Mouse (Mus musculus) ovary, postnatal 10 days (tissue): ENCODE results near the gene F10.

Experiments used
- DNase-seq: peaks from one replicate; pipeline ENCODE4 v3.0.0; 2022; ENCODE audit warnings: low spot score

F10 gene

DNA sequence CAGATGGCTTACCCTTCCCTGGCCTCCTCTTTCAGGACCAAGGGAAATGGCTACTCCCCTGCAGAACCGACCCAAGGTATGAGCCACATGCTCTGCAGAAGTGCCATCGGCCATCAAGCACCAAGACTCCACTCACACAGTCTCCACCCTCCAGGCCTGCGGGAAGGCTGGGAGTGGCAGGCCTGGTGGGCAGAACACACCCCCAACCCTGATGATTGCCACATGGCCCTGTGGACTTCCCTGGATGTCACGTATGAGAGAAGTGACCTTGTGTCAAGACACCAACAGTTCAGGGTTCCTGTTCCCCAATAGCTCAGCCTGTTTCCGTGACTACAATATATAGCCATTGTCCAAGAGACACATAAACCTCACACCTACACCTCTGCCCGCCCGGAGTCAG lies at the start of gene F10:
Gene F10 (plus strand): TSS at position 294 of the 400 bp plus-strand sequence.
- DNase-seq, result no peak

DNA sequence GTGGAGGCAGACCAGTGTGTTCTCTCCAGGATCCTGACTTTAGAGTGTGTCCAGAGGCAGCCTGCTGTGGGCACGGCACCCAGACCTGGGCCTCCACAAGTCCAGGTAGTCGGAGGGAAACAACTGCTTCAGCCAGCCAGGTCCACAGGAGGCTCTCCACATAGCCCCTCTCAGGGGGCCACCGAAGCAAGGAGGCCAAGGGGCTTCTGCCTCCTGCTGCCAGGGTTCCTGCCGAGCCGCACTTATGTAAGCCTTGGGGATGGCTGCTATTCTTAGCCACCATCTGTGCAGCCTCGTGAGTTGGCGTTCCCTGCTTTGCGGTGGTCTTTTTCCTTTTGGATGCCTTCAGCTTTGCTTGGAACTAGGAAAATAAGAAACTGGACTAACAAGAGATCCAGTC lies 49.5 kb upstream of the F10 start:
- DNase-seq, result no peak

DNA sequence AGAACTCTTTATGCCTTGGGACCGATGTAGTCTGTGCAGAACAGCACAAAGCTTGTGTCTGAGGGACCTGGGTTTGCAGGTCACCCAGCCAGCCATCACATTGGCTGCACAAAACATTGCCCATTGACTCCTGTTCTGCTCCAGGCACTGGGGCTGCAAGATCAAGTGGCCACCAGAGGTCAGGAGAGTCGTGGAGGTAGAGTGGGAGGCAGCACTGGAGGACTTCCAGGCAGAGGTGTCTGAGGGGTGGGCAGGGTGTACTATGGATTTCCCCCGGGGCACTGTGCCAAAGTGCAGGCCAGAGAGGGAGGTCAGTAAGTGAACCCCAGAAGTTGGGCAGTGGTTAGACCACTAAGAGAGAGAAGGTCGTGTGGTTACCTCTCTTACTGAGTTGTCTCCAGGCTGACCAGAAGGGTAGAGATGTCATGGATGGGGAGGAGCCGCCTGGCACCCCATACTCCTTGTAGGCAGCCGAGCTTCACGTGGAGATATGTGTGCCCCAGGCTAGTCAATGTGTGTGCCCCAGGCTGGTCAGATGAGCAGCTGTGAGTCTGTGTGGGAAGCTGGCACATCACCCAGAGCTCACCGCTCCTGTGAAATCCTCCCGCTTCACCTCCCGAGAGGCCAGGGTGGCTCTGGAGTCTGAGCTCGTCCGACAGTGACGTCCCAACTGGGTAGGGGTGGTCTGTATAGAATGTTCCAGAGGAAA lies 48.2 kb upstream of the F10 start:
- DNase-seq, result no peak

DNA sequence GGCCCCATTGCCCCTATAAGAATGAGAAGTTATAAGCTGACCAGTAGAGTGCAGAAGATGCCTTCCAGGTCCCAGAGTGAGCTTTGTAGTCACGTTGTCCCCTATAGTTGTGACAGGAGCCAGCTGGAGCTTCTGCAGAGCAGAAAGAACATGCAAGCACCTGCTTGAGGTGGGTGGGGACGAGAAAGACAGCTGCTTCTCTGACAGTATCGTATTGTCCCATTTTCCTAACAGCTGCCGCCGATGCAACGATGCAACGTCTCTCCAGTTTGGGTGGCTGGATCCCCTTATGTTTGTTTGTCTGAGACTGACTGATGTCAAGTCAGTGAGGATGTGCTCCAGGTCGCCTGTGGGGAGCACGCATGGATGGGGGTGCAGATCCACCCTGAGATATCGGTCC lies 45.7 kb upstream of the F10 start:
- no peak for DNase-seq

DNA sequence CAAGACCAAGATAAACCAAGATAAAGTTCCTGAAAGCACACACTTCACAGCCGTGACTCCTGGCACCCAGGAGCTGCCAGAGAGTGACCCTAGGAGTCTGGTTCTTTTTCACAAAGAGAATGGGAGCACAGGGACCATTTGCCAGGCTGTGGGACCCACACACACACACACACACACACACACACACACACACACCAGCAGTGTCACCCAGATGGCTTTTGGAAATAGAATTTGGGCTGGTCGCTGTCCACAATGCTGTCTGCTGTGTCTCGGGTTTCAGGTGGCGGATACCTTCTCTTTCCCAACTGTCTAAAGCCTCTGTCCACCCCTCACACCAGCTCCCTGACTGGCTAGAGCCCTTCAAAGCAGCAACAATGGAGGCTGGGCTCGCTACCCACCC lies 42.6 kb upstream of the F10 start:
- no peak for DNase-seq

DNA sequence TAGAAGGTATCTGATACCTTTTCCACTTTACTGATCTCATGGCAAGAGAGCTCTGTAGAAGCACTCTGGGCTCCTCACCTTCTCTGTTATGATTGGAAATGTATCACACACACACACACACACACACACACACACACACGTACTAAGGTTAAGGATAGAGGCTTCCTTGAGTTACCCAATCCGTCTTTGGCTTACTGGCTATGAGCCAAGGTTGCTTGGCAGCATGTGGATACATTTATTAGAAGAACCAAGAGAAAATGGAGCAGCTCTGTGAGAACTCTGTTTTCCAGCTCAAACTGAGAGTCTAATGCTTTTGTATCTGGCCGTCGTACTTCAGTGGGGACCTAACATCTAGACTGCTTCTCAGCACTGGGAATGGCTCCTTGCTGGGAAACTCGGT lies 41.6 kb upstream of the F10 start:
- no peak for DNase-seq

DNA sequence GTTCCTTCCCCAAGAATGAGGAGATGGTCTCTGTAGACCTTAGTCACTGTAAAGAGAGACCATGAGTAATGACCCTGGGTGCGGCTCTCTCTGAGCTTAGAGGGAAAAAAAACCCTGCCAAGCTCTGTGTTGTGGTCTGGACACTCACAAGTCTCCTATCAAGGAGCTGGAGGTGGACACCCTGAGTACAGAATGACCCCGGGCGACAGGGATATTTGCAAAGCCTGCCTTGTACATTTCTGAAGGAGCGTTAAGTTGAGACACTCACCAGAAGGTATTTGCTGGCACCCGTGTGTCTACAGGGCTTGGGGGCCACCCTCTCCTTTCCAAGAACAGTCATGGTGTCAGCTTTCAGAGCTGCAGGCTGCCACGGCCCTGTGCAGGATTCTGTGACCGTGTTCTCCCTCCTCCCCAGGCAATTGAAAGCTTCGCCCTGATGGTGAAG lies 40.3 kb upstream of the F10 start:
- no peak for DNase-seq

DNA sequence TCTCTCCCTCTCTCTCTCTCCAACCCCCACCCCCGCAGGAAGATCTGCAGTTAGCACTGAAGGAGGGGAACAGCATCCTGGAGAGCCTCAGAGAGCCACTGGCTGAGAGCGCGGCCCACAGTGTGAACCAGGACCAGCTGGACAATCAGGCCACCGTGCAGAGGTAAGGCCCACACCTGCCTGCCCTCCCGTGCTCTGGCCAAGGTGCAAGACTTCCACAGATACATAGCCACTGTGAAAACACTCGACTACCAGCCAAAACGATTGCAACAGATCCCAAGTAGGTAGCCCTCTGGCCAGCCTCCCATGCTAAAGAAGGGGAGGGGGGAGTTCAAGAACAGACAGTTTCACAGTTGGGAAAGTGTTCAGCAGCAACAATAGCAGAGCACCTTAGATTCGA lies 38.8 kb upstream of the F10 start:
- DNase-seq, result no peak

DNA sequence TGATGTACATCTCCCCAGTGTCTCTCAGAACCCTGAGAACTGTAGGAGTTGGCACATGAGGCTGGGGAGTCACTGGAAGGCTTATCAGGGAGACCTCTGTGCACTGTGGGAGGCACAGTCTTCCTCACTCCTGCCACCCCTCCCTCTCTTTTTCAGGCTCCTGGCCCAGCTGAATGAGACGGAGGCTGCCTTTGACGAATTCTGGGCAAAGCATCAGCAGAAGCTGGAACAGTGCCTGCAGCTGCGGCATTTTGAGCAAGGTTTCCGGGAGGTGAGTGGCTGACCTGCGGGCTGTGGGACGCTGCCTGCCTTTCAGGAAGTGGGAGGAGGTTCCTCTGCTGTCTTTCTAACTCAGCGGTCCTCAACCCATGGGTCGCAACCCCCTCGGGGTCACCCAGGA lies 37.3 kb upstream of the F10 start:
- DNase-seq, result no peak

DNA sequence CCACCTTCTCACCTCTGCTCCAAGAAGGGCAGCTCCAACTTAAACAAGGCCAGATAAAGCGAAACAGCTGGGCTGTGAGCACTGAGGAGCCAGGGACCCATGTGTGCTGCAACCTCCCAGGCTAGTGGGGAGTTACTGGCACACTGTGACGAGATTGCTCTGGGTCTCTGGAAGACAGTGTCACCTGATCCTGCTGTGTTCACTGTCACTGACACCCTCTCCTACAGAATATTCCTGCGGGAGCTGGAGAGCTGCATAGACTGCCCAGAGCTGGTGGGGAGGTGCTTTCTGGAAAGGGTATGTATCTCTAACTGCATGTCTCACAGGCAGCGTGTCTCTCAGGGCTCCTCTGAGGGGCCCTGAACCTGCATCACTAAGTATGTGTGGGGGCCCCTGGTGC lies 29.6 kb upstream of the F10 start:
- no peak for DNase-seq

DNA sequence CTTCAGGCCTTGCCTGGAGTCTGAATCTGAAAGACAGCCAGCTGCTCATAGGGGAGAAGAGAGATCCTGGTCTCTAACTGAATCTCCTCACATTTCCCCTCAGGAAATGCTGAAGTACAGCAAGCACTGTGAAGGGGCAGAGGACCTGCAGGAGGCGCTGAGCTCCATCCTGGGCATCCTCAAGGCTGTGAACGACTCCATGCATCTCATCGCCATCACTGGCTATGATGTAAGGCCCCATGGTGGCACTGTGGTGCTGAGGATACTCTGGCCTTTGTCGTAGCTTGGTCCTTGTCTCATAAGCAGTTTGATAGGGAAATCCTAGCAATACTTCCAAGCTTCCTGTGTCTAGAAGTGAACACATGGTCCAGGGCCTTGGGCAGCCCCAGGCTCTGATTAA lies 26.8 kb upstream of the F10 start:
- no peak for DNase-seq

DNA sequence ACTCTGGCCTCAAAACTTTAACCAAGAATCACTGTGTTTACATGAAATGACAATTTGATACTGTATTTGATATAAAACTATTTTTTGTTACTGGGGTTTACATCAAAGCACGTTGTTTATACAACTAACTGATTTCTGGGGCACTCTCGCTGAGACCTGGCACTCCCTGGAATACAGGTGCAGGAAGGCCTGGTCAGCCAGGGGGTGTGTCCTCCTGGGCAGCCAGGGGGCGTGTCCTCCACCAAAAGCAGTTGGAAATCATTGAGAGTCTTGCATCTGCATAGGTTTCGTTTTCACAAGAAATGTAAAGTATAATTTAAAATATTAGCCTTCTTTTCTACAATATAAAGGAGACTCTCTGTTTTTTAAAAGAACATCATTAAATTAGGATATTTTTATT lies 17.5 kb upstream of the F10 start:
- no peak for DNase-seq

DNA sequence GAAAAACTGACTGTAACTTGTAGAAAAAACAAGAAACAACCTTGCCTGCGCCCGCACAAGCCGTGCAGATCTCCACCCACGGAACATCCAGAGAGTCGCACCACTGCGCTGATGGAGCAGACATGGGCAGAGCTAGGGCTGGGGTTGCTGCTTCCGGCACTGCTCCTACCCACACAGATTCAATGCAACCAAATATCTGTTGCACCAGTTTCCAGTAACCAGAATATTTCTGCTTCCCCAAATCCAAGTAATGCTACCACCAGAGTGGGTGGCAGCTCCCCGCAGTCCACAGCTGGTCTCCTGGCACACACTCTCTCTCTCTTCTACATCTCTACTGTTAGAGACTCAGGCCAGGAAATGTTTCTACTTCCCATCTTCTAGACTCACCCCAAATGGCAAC lies 15.3 kb upstream of the F10 start:
- DNase-seq, result no peak

DNA sequence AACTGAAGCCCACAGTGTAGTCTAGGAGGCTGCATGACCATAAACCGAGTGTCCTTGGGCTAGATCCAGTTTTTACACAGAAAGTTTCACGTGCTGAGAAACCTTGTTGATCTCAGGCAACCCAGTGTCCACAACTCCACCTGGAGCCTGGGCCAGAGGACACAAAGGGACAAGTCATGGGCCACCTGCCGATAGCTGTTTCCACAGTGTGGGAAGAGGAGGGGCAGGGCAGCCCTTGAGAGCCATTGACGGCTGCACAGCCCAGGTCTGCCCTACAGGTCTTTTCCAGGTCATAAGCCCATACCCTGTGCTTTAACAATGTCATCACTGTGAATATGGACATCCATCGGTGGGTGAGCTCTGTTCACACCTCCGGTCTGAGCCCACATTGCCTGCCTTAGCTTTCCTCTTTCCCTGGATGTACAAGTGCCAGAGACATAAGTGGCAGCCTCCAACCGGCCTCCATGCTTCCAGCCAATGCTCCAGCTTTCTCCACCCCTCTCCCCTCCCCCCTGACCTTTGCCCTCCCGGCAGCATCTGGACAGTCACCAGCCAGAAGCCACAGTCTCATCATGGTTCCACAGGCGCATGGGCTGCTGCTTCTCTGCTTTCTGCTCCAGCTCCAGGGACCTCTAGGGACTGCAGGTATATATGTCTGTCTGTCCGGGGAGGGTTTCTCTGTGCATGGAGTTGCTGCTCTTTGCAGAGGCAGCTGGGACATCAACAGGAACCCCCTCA lies 11.5 kb upstream of the F10 start, which contains the start of gene F7:
Gene F7 (plus strand): TSS at position 548 of the 738 bp plus-strand sequence.
- DNase-seq, result no peak

DNA sequence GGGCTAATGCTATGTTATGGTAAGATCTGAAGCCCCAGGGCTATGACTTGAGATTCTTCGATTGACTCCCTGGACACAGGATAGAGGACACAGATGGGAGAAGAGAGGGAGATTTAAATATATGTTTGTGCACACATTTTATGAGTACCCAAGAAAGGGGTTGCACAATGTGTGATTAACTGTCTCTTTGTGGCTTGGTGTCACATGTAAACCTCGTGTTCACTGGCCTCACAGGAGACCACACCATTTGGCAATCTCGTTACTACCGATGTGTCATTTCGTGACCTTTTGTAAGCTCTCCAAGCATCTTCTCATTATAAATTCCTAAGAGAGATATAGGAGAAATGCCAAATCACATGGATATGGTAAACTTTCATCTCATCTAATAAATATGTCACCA lies 9.5 kb upstream of the F10 start:
- DNase-seq, result no peak

DNA sequence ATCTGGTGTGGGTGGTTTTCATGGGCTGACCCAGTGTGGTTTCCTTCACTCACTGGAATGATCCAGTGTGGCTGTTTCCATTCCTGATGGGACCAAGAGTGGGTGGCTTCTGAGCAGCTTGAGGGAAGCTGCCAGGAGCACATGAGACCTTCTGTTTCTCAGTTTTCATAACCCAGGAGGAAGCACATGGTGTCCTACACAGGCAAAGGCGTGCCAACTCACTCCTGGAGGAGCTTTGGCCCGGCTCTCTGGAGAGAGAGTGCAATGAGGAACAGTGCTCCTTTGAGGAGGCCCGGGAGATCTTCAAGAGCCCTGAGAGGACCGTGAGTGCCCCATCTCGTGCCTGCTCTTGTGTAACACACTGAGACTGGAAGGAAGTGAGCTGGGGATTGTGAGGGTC lies 8.6 kb upstream of the F10 start:
- no peak for DNase-seq

DNA sequence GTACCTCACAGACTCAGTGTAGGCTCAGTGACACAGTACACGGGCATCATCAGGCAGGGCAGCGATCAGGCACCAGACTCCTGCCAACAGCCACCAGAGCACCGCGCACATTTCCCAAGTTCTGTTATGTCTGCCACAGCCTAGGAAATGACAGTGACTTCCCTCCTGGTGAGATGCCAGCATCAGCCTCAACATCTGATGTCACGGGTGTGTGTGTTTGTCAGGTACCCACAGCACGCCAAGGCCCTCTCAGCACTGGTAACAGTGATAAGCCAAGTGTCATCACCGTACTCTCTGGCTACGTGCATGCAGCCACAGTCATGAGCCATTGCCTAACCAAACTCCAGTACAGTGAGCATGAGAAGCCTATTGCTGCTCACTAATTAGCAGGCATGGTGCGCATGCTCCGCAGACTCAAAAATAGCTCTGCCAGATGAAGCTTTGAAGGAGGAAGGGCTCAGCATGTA lies 729 bp upstream of the F10 start:
- no peak for DNase-seq

DNA sequence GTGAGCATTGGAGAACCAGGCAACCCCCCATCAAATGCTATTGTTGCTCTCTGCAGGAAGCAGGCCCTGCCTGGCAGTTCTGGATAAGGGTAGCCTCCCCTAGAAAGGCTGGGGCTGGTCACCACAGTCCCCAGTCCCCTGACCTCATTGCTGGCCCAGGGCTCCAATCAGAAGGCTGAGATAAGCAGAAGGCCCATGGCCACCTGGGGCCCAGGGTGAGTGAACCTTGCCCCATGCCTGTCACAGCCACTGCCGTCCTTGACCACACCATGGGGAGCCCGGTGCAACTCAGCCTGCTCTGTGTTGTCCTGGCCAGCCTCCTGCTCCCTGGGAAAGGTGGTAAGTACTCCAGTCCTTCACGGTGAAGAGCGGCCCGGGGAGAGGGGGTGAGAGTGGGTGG lies 461 bp downstream of the F10 start:
- DNase-seq, result no peak

DNA sequence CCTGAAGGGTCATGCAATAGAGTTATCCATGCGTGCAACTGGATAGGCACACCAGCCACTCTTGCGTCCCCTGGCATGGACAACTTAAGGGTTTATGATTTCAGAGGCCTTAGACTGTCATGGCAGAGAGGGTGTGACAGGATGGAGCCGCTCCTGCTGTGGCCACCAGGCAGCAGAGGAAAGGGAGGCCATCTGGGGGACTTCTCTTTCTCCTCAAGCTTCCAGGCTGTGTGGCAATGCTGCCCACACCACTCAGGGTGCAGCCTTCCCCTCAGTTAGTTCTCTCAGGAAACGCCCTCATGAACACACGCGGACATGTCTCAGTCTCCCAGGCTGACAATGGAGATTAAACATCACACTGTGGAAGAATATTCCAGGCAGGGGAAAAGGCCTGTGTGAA lies 1.9 kb downstream of the F10 start:
- DNase-seq, result no peak

DNA sequence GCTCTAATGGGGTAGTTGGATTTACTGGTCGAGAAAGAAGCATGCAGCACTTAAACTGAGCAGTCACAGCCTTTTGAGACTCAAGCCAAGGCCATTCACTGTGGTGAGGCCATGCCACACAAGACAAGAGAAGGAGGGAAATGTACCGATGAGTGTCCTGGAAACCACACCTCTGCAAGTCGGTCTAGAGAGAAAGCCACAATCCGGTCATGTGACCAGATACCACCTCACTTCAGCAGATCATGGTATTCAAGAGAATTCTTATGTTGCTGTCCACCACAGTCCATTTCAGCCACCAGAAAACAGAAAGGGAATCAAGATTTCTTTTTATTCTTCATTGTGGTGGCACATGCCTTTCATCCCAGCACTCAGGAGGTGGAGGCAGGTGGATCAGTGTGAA lies 4.4 kb downstream of the F10 start:
- no peak for DNase-seq

DNA sequence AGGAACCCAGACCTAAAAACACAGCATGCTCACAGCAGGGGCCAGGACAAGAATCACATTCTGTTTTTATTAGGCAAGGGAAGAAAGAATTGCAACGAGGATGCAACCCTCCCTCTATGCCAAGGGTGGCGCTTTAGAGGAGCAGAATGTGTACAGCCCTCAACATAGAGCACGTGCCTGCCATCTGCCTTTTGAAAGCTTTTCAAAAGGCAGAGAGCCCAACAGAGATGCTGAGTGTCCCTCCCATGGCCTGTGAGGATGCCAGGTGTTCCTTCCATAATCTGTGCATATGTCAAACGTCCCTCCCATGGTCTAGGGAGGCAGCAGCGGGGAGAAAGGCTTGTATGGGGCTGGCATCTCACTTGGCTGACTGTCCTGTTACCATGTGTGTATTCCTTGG lies 10.5 kb downstream of the F10 start:
- no peak for DNase-seq

DNA sequence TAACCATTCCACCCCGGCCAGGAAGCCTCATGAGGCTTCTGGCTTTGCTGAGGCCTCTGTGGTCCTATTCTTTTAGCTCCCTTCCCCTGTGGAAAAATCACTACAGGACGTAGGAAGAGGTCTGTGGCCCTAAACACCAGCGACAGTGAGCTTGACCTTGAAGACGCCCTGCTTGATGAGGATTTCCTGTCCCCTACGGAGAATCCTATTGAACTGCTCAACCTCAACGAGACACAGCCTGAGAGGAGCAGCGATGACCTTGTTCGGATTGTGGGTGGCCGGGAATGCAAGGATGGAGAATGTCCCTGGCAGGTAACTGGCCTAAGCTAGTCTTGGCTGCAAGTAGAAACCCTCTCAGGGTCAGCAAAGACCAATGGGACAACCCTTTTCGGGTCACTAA lies 13.4 kb downstream of the F10 start:
- DNase-seq, result no peak

DNA sequence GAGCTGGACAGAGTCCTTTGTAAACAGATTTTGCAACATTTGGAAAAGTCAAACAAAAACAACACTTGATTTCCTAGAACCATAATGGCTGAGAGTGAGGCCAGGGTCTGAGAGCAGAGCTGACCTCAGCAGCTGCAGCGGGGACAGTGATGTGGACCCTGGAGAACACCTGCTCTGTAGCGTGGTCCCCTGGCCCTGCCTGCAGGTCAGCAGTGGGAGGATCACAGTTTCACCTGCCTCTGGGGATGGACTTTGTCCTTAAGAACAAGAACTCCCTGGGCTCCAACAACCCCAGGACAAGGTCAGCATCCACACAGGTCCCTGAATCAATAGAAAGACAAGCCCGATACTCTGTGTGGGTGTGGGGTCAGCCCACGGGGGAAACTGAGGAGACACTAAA lies 20.2 kb downstream of the F10 start:
- no peak for DNase-seq
